Mouse (Mus musculus) lung, embryonic 14.5 days (tissue): ENCODE data around the gene Prss2. TPM values are rescaled to one million over a fixed set of nuclear protein-coding genes. Genes with fewer than 3 reads are reported as not detected.

Source experiments
- ATAC-seq: fragments of 200-750 bp; cut with Nextera tagmentation; 2 replicates; pipeline ENCODE4 v1.8.0; 2017; ENCODE audit warnings: mild to moderate bottlenecking, moderate TSS enrichment, moderate library complexity; ENCODE audit not compliant: insufficient read depth
- DNase-seq: peaks from one replicate; pipeline ENCODE4 v3.0.0-alpha.2; 2015
- H3K27ac ChIP-seq: fragments of 300-500 bp; sonication (generic); 2 replicates; pipeline ENCODE4 v1.5.1; 2014; ENCODE audit warnings: low read depth, mild to moderate bottlenecking, moderate library complexity
- H3K27me3 ChIP-seq: fragments of 300-500 bp; sonication (generic); 2 replicates; pipeline ENCODE4 v1.6.1; 2014; ENCODE audit warnings: low read length, control low read depth; ENCODE audit not compliant: insufficient read depth
- H3K36me3 ChIP-seq: fragments of 300-500 bp; sonication (generic); 2 replicates; pipeline ENCODE4 v1.6.1; 2014; ENCODE audit warnings: control low read depth; ENCODE audit not compliant: insufficient read depth
- H3K4me1 ChIP-seq: fragments of 300-500 bp; sonication (generic); 2 replicates; pipeline ENCODE4 v1.6.1; 2014; ENCODE audit warnings: antibody characterized with exemption, control low read depth; ENCODE audit not compliant: insufficient read depth
- H3K4me2 ChIP-seq: fragments of 300-500 bp; sonication (generic); 2 replicates; pipeline ENCODE4 v1.6.1; 2014; ENCODE audit warnings: mild to moderate bottlenecking
- H3K4me3 ChIP-seq: fragments of 300-500 bp; sonication (generic); 2 replicates; pipeline ENCODE4 v1.5.1; 2014; ENCODE audit warnings: low read depth, low read length
- H3K9ac ChIP-seq: fragments of 300-500 bp; sonication (generic); 2 replicates; pipeline ENCODE4 v1.6.1; 2014
- H3K9me3 ChIP-seq: fragments of 300-500 bp; sonication (generic); 2 replicates; pipeline ENCODE4 v1.6.1; 2016; ENCODE audit warnings: low read depth, low read length, control low read depth
- CTCF ChIP-seq: IDR thresholded peaks from 2 replicates; pipeline ENCODE4 v1.5.1; 2016; ENCODE audit warnings: antibody characterized with exemption, low read depth
- WGBS: fragments of 180-500 bp; shearing (Covaris S2); extraction: QIAGEN DNeasy Blood & Tissue Kit; methylation state at CpG from one replicate; pipeline ENCODE4 v1.1.7; 2014; 5-methylcytosine and 5-hydroxymethylcytosine counted together
- polyA plus RNA-seq: library from polyadenylated mRNA; unstranded; fragments of >200 nt; fragmentation: Nextera tagmentation; extraction: Ambion mirVana; gene quantifications from 2 replicates; pipeline ENCODE4 v1.2.1, GENCODE M21; 2014

Prss2 gene
- polyA plus RNA-seq, 1 experiment from 2014 or later: not detected

GRCm38 (mm10) chr6:41565261-41565660 is 43.7 kb downstream of the Prss2 start:
- WGBS: 85% methylated on average over 1 of the region's 1 CpGs
- Histone ChIP-seq H3K27me3 (no peaks in the 10 kb centered on the region), H3K27ac (no peak overlapping the region), H3K36me3 (no peaks in the 10 kb centered on the region), H3K4me1 (no peaks in the 10 kb centered on the region), H3K9ac (no peak overlapping the region), H3K9me3 (no peaks in the 10 kb centered on the region), H3K4me2 (no peak overlapping the region), H3K4me3 (no peak overlapping the region)
- DNase-seq (no peak), ATAC-seq (no peak)
- no peak for TF ChIP-seq CTCF

GRCm38 (mm10) chr6:41566965-41567364 is 45.4 kb downstream of the Prss2 start:
- Histone ChIP-seq H3K27ac (no peak overlapping the region), H3K27me3 (no peaks in the 10 kb centered on the region), H3K4me1 (no peaks in the 10 kb centered on the region), H3K4me2 (no peak overlapping the region), H3K36me3 (no peaks in the 10 kb centered on the region), H3K9ac (no peak overlapping the region), H3K4me3 (no peak overlapping the region), H3K9me3 (no peaks in the 10 kb centered on the region)
- DNase-seq (no peak), ATAC-seq (no peak)
- no peak for TF ChIP-seq CTCF
- 84% methylated on average over 4 of the region's 4 CpGs for WGBS

DNA sequence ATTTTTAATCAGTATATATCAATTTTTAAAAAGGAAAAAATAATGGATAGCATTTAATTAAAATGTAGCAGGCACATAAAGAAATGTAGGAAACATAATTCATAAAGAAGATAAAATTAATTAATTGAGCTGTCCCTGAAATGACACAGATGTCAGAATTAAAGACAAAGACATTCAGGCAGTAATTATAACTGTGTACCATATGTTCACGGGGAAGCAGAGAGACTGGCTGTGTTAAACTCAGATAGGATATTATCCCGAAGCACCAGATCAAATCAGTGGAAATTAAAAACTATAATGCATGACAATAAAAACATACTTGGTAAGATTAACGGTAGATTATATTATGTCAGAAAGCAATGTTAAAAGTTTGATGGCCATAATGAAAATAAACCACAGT is 47.5 kb downstream of the Prss2 start:
- TF ChIP-seq CTCF: no peak
- DNase-seq: no peak
- no peaks in the 10 kb centered on the region for H3K4me1 ChIP-seq
- H3K27me3 ChIP-seq: no peaks in the 10 kb centered on the region
- no peaks in the 10 kb centered on the region for H3K36me3 ChIP-seq
- H3K27ac ChIP-seq: no peak overlapping the region
- ATAC-seq: no peak
- no peak overlapping the region for H3K4me3 ChIP-seq
- no peak overlapping the region for H3K9ac ChIP-seq
- 73% methylated on average over 3 of the region's 3 CpGs for WGBS
- no peaks in the 10 kb centered on the region for H3K9me3 ChIP-seq
- H3K4me2 ChIP-seq: no peak overlapping the region

Other genes starting within 250 kb of the Prss2 start
- gene Try4, start 219.5 kb upstream of the Prss2 start, polyA plus RNA-seq: not detected in 2 replicates
- not detected in 2 replicates for gene Try5, start 204.9 kb upstream of the Prss2 start, polyA plus RNA-seq
- gene Try10, start 167.7 kb upstream of the Prss2 start, polyA plus RNA-seq: not detected in 2 replicates
- not detected in 2 replicates for gene Prss3, start 144.1 kb upstream of the Prss2 start, polyA plus RNA-seq
- gene Gm5771, start 129.4 kb upstream of the Prss2 start, polyA plus RNA-seq: not detected in 2 replicates
- gene Gm10334, start 75.6 kb upstream of the Prss2 start, polyA plus RNA-seq: not detected in 2 replicates
- gene Prss1, start 62.9 kb upstream of the Prss2 start, polyA plus RNA-seq: not detected in 2 replicates
- gene Ephb6, start 83.7 kb downstream of the Prss2 start, polyA plus RNA-seq: 11.3 and 12.9 TPM in 2 replicates
- gene Trpv6, start 114.6 kb downstream of the Prss2 start, polyA plus RNA-seq: 1.5 and 1.6 TPM in 2 replicates
- gene Trpv5, start 159.0 kb downstream of the Prss2 start, polyA plus RNA-seq: not detected in 2 replicates
- not detected in 2 replicates for gene Llcfc1, start 162.6 kb downstream of the Prss2 start, polyA plus RNA-seq
- 0.41 and 1.8 TPM in 2 replicates for gene Kel, start 182.6 kb downstream of the Prss2 start, polyA plus RNA-seq